In genomic region chr2:151971748-151972147, GRCm38 (mm10) we compare ENCODE assay signal across 28 mouse cellular contexts. TPM values are rescaled to one million over a fixed set of nuclear protein-coding genes. Genes with fewer than 3 reads are reported as not detected.
DNase-seq lines count a peak whose midpoint lies in the region; ATAC-seq lines count a peak whose summit lies in the region.
"Had no signal": no experiment of that assay in that cellular context is flagged by ENCODE, and none has a peak within 500 bp of the region (broad histone marks: within the 10 kb centered on the region; RNA-seq: fewer than 3 reads in every experiment).

No protein-coding gene starts in this region.

- no peak overlapping the region for H3K4me2 ChIP-seq in forebrain, embryonic 16.5 days (ENCODE audit: low read length)
- peak overlapping the region; percentile 65; the same call in 1 of the 2 replicates for H3K4me2 ChIP-seq in hindbrain, embryonic 15.5 days
- H3K4me2 ChIP-seq in hindbrain, embryonic 13.5 days, result no peak overlapping the region; the same call in 1 of the 2 replicates
- H3K4me2 ChIP-seq in neural tube, embryonic 13.5 days, result no peak overlapping the region
- H3K4me2 ChIP-seq in neural tube, embryonic 15.5 days, result no peak overlapping the region

- no peak overlapping the region for H3K9ac ChIP-seq in forebrain, embryonic 16.5 days (replicated peaks; ENCODE audit: low read depth, low read length)
- no peak overlapping the region for H3K9ac ChIP-seq in hindbrain, embryonic 15.5 days
- no peak overlapping the region for H3K9ac ChIP-seq in hindbrain, embryonic 13.5 days
- H3K9ac ChIP-seq in neural tube, embryonic 13.5 days, result no peak overlapping the region
- H3K9ac ChIP-seq in neural tube, embryonic 15.5 days (replicated peaks), result no peak overlapping the region
- H3K9ac ChIP-seq: embryonic facial prominence, embryonic 12.5 days; heart, embryonic 15.5 days; kidney, embryonic 15.5 days; limb, embryonic 13.5 days; liver, embryonic 12.5 days had no signal

- ATAC-seq in forebrain, embryonic 16.5 days, result no peak
- ATAC-seq in hindbrain, embryonic 15.5 days (ENCODE audit: low FRiP score, low read depth), result no peak
- no peak for ATAC-seq in hindbrain, embryonic 13.5 days (ENCODE audit: low FRiP score)
- no peak for ATAC-seq in neural tube, embryonic 13.5 days (ENCODE audit: low read depth)
- no peak for ATAC-seq in neural tube, embryonic 15.5 days (ENCODE audit: low FRiP score)
- ATAC-seq: intestine, postnatal 0 days had no signal

- no peaks in the 10 kb centered on the region for H3K9me3 ChIP-seq in forebrain, embryonic 10.5 days
- H3K9me3 ChIP-seq in forebrain, embryonic 16.5 days (ENCODE audit: control insufficient read depth, low read length), result no peaks in the 10 kb centered on the region
- no peaks in the 10 kb centered on the region for H3K9me3 ChIP-seq in hindbrain, embryonic 15.5 days
- no peaks in the 10 kb centered on the region for H3K9me3 ChIP-seq in hindbrain, embryonic 13.5 days
- no peaks in the 10 kb centered on the region for H3K9me3 ChIP-seq in neural tube, embryonic 13.5 days
- H3K9me3 ChIP-seq in neural tube, embryonic 15.5 days (replicated peaks), result no peaks in the 10 kb centered on the region
- H3K9me3 ChIP-seq: embryonic facial prominence, embryonic 12.5 days; heart, embryonic 15.5 days; kidney, embryonic 15.5 days; limb, embryonic 13.5 days; liver, embryonic 12.5 days had no signal

- H3K27ac ChIP-seq in forebrain, embryonic 10.5 days, result peak overlapping the region; percentile 93; the same call in 1 of the 2 replicates
- H3K27ac ChIP-seq in forebrain, embryonic 16.5 days (ENCODE audit: low read length), result no peak overlapping the region
- H3K27ac ChIP-seq in hindbrain, embryonic 15.5 days (replicated peaks), result no peak overlapping the region
- no peak overlapping the region for H3K27ac ChIP-seq in hindbrain, embryonic 13.5 days
- 0 out of 2 replicates have a peak overlapping the region, but pooled peaks have one; percentile 93 for H3K27ac ChIP-seq in neural tube, embryonic 13.5 days (replicated peaks)
- no peak overlapping the region for H3K27ac ChIP-seq in neural tube, embryonic 15.5 days (replicated peaks)
- H3K27ac ChIP-seq: embryonic facial prominence, embryonic 12.5 days; heart, embryonic 15.5 days; kidney, embryonic 15.5 days; limb, embryonic 13.5 days; liver, embryonic 12.5 days had no signal

- no peak overlapping the region for H3K4me3 ChIP-seq in forebrain, embryonic 10.5 days
- H3K4me3 ChIP-seq in forebrain, embryonic 16.5 days (replicated peaks; ENCODE audit: low read length), result no peak overlapping the region
- no peak overlapping the region for H3K4me3 ChIP-seq in hindbrain, embryonic 15.5 days
- H3K4me3 ChIP-seq in hindbrain, embryonic 13.5 days, result no peak overlapping the region
- no peak overlapping the region for H3K4me3 ChIP-seq in neural tube, embryonic 13.5 days
- H3K4me3 ChIP-seq in neural tube, embryonic 15.5 days (replicated peaks), result no peak overlapping the region
- H3K4me3 ChIP-seq: embryonic facial prominence, embryonic 12.5 days; erythroblast, embryonic 14.5 days; kidney, embryonic 15.5 days; liver, embryonic 12.5 days had no signal

- peaks cover 54% of the 10 kb centered on the region for H3K36me3 ChIP-seq in forebrain, embryonic 10.5 days (replicated peaks)
- no peaks in the 10 kb centered on the region for H3K36me3 ChIP-seq in forebrain, embryonic 16.5 days (ENCODE audit: control insufficient read depth, insufficient read depth)
- no peaks in the 10 kb centered on the region for H3K36me3 ChIP-seq in hindbrain, embryonic 15.5 days
- 0 out of 2 replicates have a peak, but pooled peaks cover 3% of the 10 kb centered on the region for H3K36me3 ChIP-seq in hindbrain, embryonic 13.5 days
- H3K36me3 ChIP-seq in neural tube, embryonic 13.5 days, result 0 out of 2 replicates have a peak, but pooled peaks cover 11% of the 10 kb centered on the region
- H3K36me3 ChIP-seq in neural tube, embryonic 15.5 days, result no peaks in the 10 kb centered on the region
- H3K36me3 ChIP-seq: heart, embryonic 15.5 days had no signal

- DNase-seq in forebrain, embryonic 10.5 days (ENCODE audit: extremely low spot score, low spot score), result no peak
- DNase-seq in gastrocnemius, postnatal 25 days, result no peak
- DNase-seq: adrenal gland, postnatal 10 days; cerebellum, adult 18-20 months; cerebellum, postnatal 14 days; gastrocnemius, postnatal 36 days; heart, postnatal 4 days; kidney, postnatal 36 days; layer of hippocampus, postnatal 36 days; lung, adult 18-20 months; lung, postnatal 14 days; retina, postnatal 1 day; right cerebral cortex, postnatal 25 days; spleen, adult 18-20 months; thymus, adult 2 months; thymus, postnatal 4 days had no signal

- peaks cover 94% of the 10 kb centered on the region for H3K4me1 ChIP-seq in forebrain, embryonic 10.5 days
- H3K4me1 ChIP-seq in forebrain, embryonic 16.5 days (replicated peaks; ENCODE audit: control insufficient read depth, insufficient read depth, low read length), result peaks cover 66% of the 10 kb centered on the region
- peaks cover 71% of the 10 kb centered on the region for H3K4me1 ChIP-seq in hindbrain, embryonic 15.5 days (replicated peaks)
- H3K4me1 ChIP-seq in hindbrain, embryonic 13.5 days (replicated peaks), result peaks cover 80% of the 10 kb centered on the region
- peaks cover 76% of the 10 kb centered on the region for H3K4me1 ChIP-seq in neural tube, embryonic 13.5 days (replicated peaks)
- H3K4me1 ChIP-seq in neural tube, embryonic 15.5 days, result peaks cover 69% of the 10 kb centered on the region

- peaks cover 59% of the 10 kb centered on the region for H3K27me3 ChIP-seq in forebrain, embryonic 10.5 days (ENCODE audit: poor library complexity, severe bottlenecking)
- H3K27me3 ChIP-seq in forebrain, embryonic 16.5 days (replicated peaks; ENCODE audit: control insufficient read depth, insufficient read depth, low read length), result no peaks in the 10 kb centered on the region
- no peaks in the 10 kb centered on the region for H3K27me3 ChIP-seq in hindbrain, embryonic 15.5 days
- 0 out of 2 replicates have a peak, but pooled peaks cover 11% of the 10 kb centered on the region for H3K27me3 ChIP-seq in hindbrain, embryonic 13.5 days
- H3K27me3 ChIP-seq in neural tube, embryonic 13.5 days, result 0 out of 2 replicates have a peak, but pooled peaks cover 3% of the 10 kb centered on the region
- no peaks in the 10 kb centered on the region for H3K27me3 ChIP-seq in neural tube, embryonic 15.5 days (replicated peaks)

- 87% methylated on average over 5 of the region's 5 CpGs for WGBS in forebrain, embryonic 10.5 days
- 95% methylated on average over 5 of the region's 5 CpGs for WGBS in forebrain, embryonic 16.5 days
- WGBS in hindbrain, embryonic 15.5 days, result 77% methylated on average over 5 of the region's 5 CpGs
- 81% methylated on average over 5 of the region's 5 CpGs for WGBS in hindbrain, embryonic 13.5 days
- WGBS in neural tube, embryonic 13.5 days, result 84% methylated on average over 5 of the region's 5 CpGs
- WGBS in neural tube, embryonic 15.5 days, result 90% methylated on average over 5 of the region's 5 CpGs

RNA-seq across cellular contexts. Expression of gene Fam110a, which starts 8.3 kb away (rescaled TPM):
- polyA plus RNA-seq in forebrain, embryonic 10.5 days (2016; fragmentation: Nextera tagmentation; extraction: Ambion mirVana), result 60.3 and 70.4 TPM in 2 replicates
- 66.5 and 69.2 TPM in 2 replicates for polyA plus RNA-seq in forebrain, embryonic 16.5 days (2015; fragmentation: Nextera tagmentation; extraction: Ambion mirVana)
- polyA plus RNA-seq in hindbrain, embryonic 15.5 days (2015; fragmentation: Nextera tagmentation; extraction: Ambion mirVana), result 48.3 and 54.6 TPM in 2 replicates
- polyA plus RNA-seq in hindbrain, embryonic 13.5 days (2015; fragmentation: Nextera tagmentation; extraction: Ambion mirVana), result 68.1 and 71.4 TPM in 2 replicates
- 48.1 and 52.1 TPM in 2 replicates for polyA plus RNA-seq in neural tube, embryonic 13.5 days (2015; fragmentation: Nextera tagmentation; extraction: Ambion mirVana)
- polyA plus RNA-seq in neural tube, embryonic 15.5 days (2015; fragmentation: Nextera tagmentation; extraction: Ambion mirVana), result 31.3 and 32.0 TPM in 2 replicates
- 1 to 10 TPM; 2.2 to 2.9 TPM for total RNA-seq in gastrocnemius, postnatal 25 days (2021)

RNA-seq across cellular contexts. Expression of gene Slc52a3, which starts 24.6 kb away (rescaled TPM):
- polyA plus RNA-seq in forebrain, embryonic 10.5 days (2016; fragmentation: Nextera tagmentation; extraction: Ambion mirVana), result 0.69 and 0.79 TPM in 2 replicates
- polyA plus RNA-seq in forebrain, embryonic 16.5 days (2015; fragmentation: Nextera tagmentation; extraction: Ambion mirVana), result 1.5 and 1.9 TPM in 2 replicates
- polyA plus RNA-seq in hindbrain, embryonic 15.5 days (2015; fragmentation: Nextera tagmentation; extraction: Ambion mirVana), result 1.4 and 1.7 TPM in 2 replicates
- polyA plus RNA-seq in hindbrain, embryonic 13.5 days (2015; fragmentation: Nextera tagmentation; extraction: Ambion mirVana), result 0.55 and 1.2 TPM in 2 replicates
- polyA plus RNA-seq in neural tube, embryonic 13.5 days (2015; fragmentation: Nextera tagmentation; extraction: Ambion mirVana), result 0.99 and 1.1 TPM in 2 replicates
- polyA plus RNA-seq in neural tube, embryonic 15.5 days (2015; fragmentation: Nextera tagmentation; extraction: Ambion mirVana), result 1.4 and 1.7 TPM in 2 replicates
- under 1 TPM; 0.94 to 1.00 TPM for total RNA-seq in gastrocnemius, postnatal 25 days (2021)

Comparison
In these comparisons a context has a peak if more than half of its experiments do, and no peak if none do; other contexts are left out.
1. H3K27ac ChIP-seq: peak in forebrain, embryonic 10.5 days (single experiment) and neural tube, embryonic 13.5 days (single experiment); none in forebrain, embryonic 16.5 days (single experiment), hindbrain, embryonic 15.5 days (single experiment), hindbrain, embryonic 13.5 days (single experiment) and neural tube, embryonic 15.5 days (single experiment).